Mouse (Mus musculus) lung, embryonic 14.5 days (tissue): ENCODE data around the gene Csrnp3. TPM values are rescaled to one million over a fixed set of nuclear protein-coding genes. Genes with fewer than 3 reads are reported as not detected.

Source experiments
- ATAC-seq: fragments of 200-750 bp; cut with Nextera tagmentation; 2 replicates; pipeline ENCODE4 v1.8.0; 2017; ENCODE audit warnings: mild to moderate bottlenecking, moderate TSS enrichment, moderate library complexity; ENCODE audit not compliant: insufficient read depth
- DNase-seq: peaks from one replicate; pipeline ENCODE4 v3.0.0-alpha.2; 2015
- H3K27ac ChIP-seq: fragments of 300-500 bp; sonication (generic); 2 replicates; pipeline ENCODE4 v1.5.1; 2014; ENCODE audit warnings: low read depth, mild to moderate bottlenecking, moderate library complexity
- H3K27me3 ChIP-seq: fragments of 300-500 bp; sonication (generic); 2 replicates; pipeline ENCODE4 v1.6.1; 2014; ENCODE audit warnings: low read length, control low read depth; ENCODE audit not compliant: insufficient read depth
- H3K36me3 ChIP-seq: fragments of 300-500 bp; sonication (generic); 2 replicates; pipeline ENCODE4 v1.6.1; 2014; ENCODE audit warnings: control low read depth; ENCODE audit not compliant: insufficient read depth
- H3K4me1 ChIP-seq: fragments of 300-500 bp; sonication (generic); 2 replicates; pipeline ENCODE4 v1.6.1; 2014; ENCODE audit warnings: antibody characterized with exemption, control low read depth; ENCODE audit not compliant: insufficient read depth
- H3K4me2 ChIP-seq: fragments of 300-500 bp; sonication (generic); 2 replicates; pipeline ENCODE4 v1.6.1; 2014; ENCODE audit warnings: mild to moderate bottlenecking
- H3K4me3 ChIP-seq: fragments of 300-500 bp; sonication (generic); 2 replicates; pipeline ENCODE4 v1.5.1; 2014; ENCODE audit warnings: low read depth, low read length
- H3K9ac ChIP-seq: fragments of 300-500 bp; sonication (generic); 2 replicates; pipeline ENCODE4 v1.6.1; 2014
- H3K9me3 ChIP-seq: fragments of 300-500 bp; sonication (generic); 2 replicates; pipeline ENCODE4 v1.6.1; 2016; ENCODE audit warnings: low read depth, low read length, control low read depth
- CTCF ChIP-seq: IDR thresholded peaks from 2 replicates; pipeline ENCODE4 v1.5.1; 2016; ENCODE audit warnings: antibody characterized with exemption, low read depth
- WGBS: fragments of 180-500 bp; shearing (Covaris S2); extraction: QIAGEN DNeasy Blood & Tissue Kit; methylation state at CpG from one replicate; pipeline ENCODE4 v1.1.7; 2014; 5-methylcytosine and 5-hydroxymethylcytosine counted together
- polyA plus RNA-seq: library from polyadenylated mRNA; unstranded; fragments of >200 nt; fragmentation: Nextera tagmentation; extraction: Ambion mirVana; gene quantifications from 2 replicates; pipeline ENCODE4 v1.2.1, GENCODE M21; 2014

The Csrnp3 gene
- polyA plus RNA-seq, 1 experiment from 2014 or later = 0.53 TPM

DNA sequence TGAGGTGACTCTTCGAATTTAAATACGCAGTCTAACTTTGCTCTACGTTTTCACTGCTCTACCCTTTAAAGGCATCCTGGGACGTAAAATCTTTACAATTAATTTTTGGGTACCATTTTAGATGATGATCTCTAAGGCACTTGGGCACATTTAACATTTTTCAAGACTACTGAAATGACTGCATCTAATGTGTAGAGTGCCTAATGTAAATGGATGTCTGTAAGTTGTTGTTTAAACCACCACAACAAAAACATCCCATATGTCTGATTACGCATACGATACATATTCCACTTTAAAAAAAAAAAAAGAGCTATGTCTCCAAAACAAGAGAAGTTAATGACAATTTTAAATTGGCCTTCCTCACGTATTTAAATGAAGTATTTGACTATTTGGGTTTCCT lies 85.7 kb downstream of the Csrnp3 start:
- Histone ChIP-seq H3K4me2 (peak overlapping the region; percentile 74), H3K27me3 (no peaks in the 10 kb centered on the region), H3K9ac (peak overlapping the region; percentile 27; the same call in 1 of the 2 replicates), H3K4me3 (peak overlapping the region; percentile 41), H3K36me3 (no peaks in the 10 kb centered on the region), H3K27ac (no peak overlapping the region), H3K4me1 (no peaks in the 10 kb centered on the region), H3K9me3 (no peaks in the 10 kb centered on the region)
- WGBS = 68% methylated on average over 7 of the region's 7 CpGs
- no peak for DNase-seq
- TF ChIP-seq CTCF = no peak
- ATAC-seq = no peak

DNA sequence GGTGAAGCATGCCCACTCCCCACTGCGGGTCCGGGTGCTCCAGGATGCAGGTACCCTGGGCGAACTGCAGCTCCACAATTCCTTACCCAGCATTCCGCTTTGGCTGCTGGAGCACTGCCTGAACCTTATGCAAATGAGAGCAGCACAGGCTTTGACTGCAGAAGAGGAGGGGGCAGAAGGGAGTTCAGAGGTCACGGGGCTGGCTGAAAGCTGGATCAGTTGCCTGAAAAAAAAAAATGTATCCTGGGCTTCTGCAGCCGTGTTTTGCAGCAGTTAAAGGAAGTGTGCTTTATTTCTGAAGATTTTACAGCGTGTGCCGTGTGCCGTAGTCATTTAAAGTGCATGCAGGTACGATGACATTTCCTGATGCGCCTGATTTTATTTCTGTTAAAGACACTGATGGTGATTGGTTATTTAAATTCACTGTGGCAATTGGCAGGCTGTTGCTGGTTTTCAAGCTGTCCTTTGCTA lies 86.3 kb downstream of the Csrnp3 start:
- Histone ChIP-seq H3K9me3 (no peaks in the 10 kb centered on the region), H3K27ac (no peak overlapping the region), H3K9ac (peak overlapping the region; percentile 27), H3K4me2 (peak overlapping the region; percentile 74), H3K4me3 (peak overlapping the region; percentile 41), H3K27me3 (no peaks in the 10 kb centered on the region), H3K36me3 (no peaks in the 10 kb centered on the region), H3K4me1 (no peaks in the 10 kb centered on the region)
- DNase-seq = peak; percentile 68
- ATAC-seq = peak; percentile 90
- TF ChIP-seq CTCF = no peak
- whole genome bisulfite sequencing = 5% methylated on average over 11 of the region's 11 CpGs

DNA sequence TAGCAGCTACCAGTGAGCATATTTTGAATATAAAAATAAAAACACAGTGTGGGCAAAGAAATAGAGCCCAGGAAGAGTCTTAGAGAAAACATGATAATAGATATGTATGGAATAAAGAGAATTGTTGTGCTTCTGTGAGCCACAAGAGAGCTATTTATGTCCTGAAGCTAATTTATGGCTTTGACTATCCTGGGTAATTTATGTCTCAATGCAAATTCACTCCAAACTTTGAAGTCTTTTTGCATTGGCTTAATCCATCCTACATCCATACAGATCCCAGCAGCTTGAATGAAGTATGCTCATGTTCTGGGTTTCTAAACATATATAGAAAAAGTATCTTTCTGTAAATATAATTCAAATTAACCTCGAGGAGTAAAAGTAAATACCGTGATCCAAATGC lies 88.5 kb downstream of the Csrnp3 start:
- Histone ChIP-seq H3K27me3 (no peaks in the 10 kb centered on the region), H3K4me2 (no peak overlapping the region), H3K36me3 (no peaks in the 10 kb centered on the region), H3K4me1 (no peaks in the 10 kb centered on the region), H3K27ac (no peak overlapping the region), H3K9ac (no peak overlapping the region), H3K4me3 (no peak overlapping the region), H3K9me3 (no peaks in the 10 kb centered on the region)
- no peak for TF ChIP-seq CTCF
- DNase-seq (no peak), ATAC-seq (no peak)
- 31% methylated on average over 2 of the region's 2 CpGs for WGBS

DNA sequence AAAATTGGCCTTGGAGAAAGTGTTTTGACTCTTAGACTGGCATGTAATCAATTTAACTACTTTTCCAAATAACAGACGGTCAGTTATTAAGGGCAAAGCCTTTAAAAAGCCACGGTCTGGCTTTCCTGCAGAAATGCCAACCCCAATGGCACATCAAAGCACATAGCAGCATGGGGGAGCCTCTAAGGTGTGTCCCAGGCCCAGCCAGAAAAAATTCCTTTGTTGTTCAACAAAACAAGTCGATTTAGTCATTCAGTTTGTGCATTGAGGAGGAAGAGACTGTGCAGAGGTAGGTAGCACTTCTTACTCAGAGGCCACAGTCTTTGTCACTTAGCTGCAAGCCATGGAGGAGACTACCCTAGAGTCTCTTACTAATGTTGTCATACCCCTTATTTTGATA lies 93.3 kb downstream of the Csrnp3 start:
- H3K27me3 ChIP-seq = no peaks in the 10 kb centered on the region
- H3K4me3 ChIP-seq = no peak overlapping the region
- DNase-seq (no peak), ATAC-seq (no peak)
- no peaks in the 10 kb centered on the region for H3K9me3 ChIP-seq
- no peaks in the 10 kb centered on the region for H3K4me1 ChIP-seq
- no peak for TF ChIP-seq CTCF
- H3K4me2 ChIP-seq = no peak overlapping the region
- H3K36me3 ChIP-seq = no peaks in the 10 kb centered on the region
- no peak overlapping the region for H3K9ac ChIP-seq
- no peak overlapping the region for H3K27ac ChIP-seq
- 48% methylated on average over 3 of the region's 3 CpGs for WGBS

DNA sequence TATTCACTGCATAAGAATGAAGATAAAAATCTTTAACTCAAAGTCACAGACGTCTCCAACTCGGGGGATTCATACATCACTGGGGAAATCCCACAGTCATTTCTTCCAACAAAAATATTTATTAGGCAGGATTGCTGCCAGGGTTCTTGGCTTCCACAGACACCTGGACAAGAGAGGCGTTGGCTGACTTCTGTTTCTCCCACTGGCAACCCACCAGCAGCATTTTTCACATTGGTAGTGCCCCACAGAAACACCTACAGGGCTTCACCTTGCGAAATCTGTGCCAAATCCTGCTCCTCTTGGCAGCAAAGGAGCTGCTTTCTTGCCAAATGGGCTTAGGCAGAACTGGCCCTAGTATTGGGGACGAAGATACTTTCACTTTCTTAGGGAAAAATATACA lies 94.8 kb downstream of the Csrnp3 start:
- no peaks in the 10 kb centered on the region for H3K27me3 ChIP-seq
- H3K36me3 ChIP-seq = no peaks in the 10 kb centered on the region
- no peaks in the 10 kb centered on the region for H3K9me3 ChIP-seq
- no peak overlapping the region for H3K9ac ChIP-seq
- TF ChIP-seq CTCF = no peak
- H3K27ac ChIP-seq = no peak overlapping the region
- no peaks in the 10 kb centered on the region for H3K4me1 ChIP-seq
- no peak overlapping the region for H3K4me2 ChIP-seq
- no peak overlapping the region for H3K4me3 ChIP-seq
- ATAC-seq = no peak
- WGBS = 57% methylated on average over 5 of the region's 5 CpGs
- no peak for DNase-seq

DNA sequence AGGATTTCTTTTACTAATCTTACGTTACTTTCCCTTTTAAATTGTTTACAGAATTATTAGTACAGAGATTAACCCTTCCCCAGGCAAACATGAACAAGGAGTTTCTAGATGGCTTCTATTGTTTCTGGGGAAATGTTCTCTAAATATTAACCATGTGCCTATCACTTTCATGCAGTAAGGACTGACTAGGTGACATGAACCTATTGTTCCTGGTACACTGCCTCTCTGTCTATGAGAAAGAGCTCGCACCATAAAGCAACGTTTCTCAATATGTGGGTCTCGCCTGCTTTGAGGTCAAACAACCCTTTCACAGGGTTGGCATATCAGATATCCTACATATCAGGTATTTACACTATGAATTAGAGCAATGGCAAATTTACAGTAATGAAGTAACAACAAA lies 96.8 kb downstream of the Csrnp3 start:
- 57% methylated on average over 4 of the region's 4 CpGs for WGBS
- H3K27me3 ChIP-seq = no peaks in the 10 kb centered on the region
- no peak for TF ChIP-seq CTCF
- DNase-seq (no peak), ATAC-seq (no peak)
- H3K27ac ChIP-seq = no peak overlapping the region
- H3K9me3 ChIP-seq = no peaks in the 10 kb centered on the region
- no peak overlapping the region for H3K4me2 ChIP-seq
- H3K4me1 ChIP-seq = no peaks in the 10 kb centered on the region
- H3K36me3 ChIP-seq = no peaks in the 10 kb centered on the region
- H3K9ac ChIP-seq = no peak overlapping the region
- no peak overlapping the region for H3K4me3 ChIP-seq

DNA sequence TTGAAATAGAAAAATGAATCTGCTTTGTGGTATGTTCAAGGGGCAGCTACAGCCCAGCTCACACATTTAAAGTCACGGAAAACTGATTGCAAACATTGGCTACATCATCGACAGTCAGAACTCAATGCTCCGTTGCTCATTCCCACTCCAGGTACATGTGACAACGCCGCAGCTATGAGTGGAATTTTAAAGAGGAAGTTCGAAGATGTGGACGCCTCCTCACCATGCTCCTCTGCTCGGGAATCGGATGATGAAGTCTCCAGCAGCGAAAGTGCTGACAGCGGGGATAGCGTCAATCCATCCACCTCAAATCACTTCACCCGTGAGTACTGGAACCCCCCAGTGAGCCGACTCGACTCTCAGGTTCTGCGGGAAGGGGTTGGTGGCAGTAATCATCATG lies 103.2 kb downstream of the Csrnp3 start:
- H3K4me3 ChIP-seq = no peak overlapping the region
- no peak overlapping the region for H3K9ac ChIP-seq
- 75% methylated on average over 16 of the region's 16 CpGs for WGBS
- ATAC-seq (no peak), DNase-seq (no peak)
- no peaks in the 10 kb centered on the region for H3K9me3 ChIP-seq
- no peak overlapping the region for H3K27ac ChIP-seq
- no peak overlapping the region for H3K4me2 ChIP-seq
- no peaks in the 10 kb centered on the region for H3K4me1 ChIP-seq
- TF ChIP-seq CTCF = no peak
- no peaks in the 10 kb centered on the region for H3K27me3 ChIP-seq
- H3K36me3 ChIP-seq = no peaks in the 10 kb centered on the region

DNA sequence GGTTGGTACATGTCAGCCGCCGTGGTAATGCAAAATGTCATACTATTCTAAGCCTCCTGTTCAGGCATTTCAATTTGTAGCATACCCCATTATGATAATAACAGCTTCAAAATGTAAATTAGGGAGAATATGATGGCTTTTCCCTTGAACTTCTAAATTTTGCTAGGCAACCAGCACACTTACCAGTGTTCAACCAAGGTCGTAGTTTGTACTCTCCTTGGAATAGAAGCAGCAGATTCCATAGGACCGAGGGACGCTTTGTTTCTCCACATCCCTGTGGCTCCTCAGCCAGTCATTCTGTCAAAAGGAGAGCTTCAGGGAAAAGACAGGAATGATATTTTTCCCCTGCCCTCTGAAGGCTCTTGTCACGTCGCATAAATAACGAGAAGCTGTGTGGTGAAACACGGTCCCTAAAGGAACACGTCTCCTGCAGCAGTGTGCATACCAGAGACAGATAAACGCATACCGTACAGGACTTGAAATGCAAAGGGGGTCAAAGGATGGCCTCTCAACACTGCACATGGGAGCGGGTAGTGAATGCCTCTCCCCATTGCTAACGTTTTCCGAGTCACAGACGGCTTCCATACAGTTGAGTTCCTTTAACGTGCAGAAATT lies 108.3 kb downstream of the Csrnp3 start:
- ATAC-seq (no peak), DNase-seq (peak; percentile 13)
- Histone ChIP-seq H3K4me2 (no peak overlapping the region), H3K27me3 (no peaks in the 10 kb centered on the region), H3K9ac (no peak overlapping the region), H3K4me1 (no peaks in the 10 kb centered on the region), H3K27ac (no peak overlapping the region), H3K4me3 (no peak overlapping the region), H3K36me3 (no peaks in the 10 kb centered on the region), H3K9me3 (no peaks in the 10 kb centered on the region)
- TF ChIP-seq CTCF = no peak
- 58% methylated on average over 17 of the region's 17 CpGs for WGBS
